Mouse (Mus musculus): ENCODE measurements around the gene Gpr146. TPM values are rescaled to one million over a fixed set of nuclear protein-coding genes. Genes with fewer than 3 reads are reported as not detected.

Gpr146 gene
- polyA plus RNA-seq, 1 experiment from 2014 or later: 13.4 TPM

DNA sequence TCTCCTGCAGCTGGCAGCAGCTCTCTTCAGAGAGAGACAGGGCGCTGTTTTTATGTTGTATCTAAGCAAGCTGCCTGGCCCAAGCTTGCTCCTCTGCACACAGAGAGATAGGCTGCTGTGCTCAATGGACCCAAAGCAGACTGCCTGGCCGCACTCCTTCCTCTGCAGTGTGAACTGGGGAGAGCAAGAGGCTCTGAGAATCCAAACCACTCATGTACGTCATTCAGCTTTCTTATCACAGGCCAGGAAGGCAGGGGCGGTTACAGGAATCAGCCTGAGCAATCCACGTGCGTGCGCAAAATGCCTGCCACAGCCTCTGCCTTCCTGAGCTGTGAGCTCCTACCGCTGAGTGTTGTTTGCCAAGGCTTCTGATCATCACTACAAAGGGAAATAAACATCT lies 5.3 kb downstream of the Gpr146 start:
- H3K9ac ChIP-seq (ENCODE audit: low read depth, low read length): peak overlapping the region; percentile 68
- H3K36me3 ChIP-seq (ENCODE audit: control insufficient read depth, insufficient read depth, low read length): no peaks in the 10 kb centered on the region; the same call in 1 of the 2 replicates
- H3K4me3 ChIP-seq (ENCODE audit: low read depth, low read length): peak overlapping the region; percentile 75
- 10% methylated on average over 8 of the region's 8 CpGs for WGBS
- H3K9me3 ChIP-seq (ENCODE audit: control insufficient read depth, low read length): no peaks in the 10 kb centered on the region
- H3K27ac ChIP-seq (ENCODE audit: low read depth, low read length): peak overlapping the region; percentile 99
- DNase-seq (ENCODE audit: low spot score): peak; percentile 70
- H3K27me3 ChIP-seq (replicated peaks; ENCODE audit: control insufficient read depth, insufficient read depth, low read length): no peaks in the 10 kb centered on the region
- peaks cover 86% of the 10 kb centered on the region for H3K4me1 ChIP-seq (replicated peaks; ENCODE audit: control insufficient read depth, insufficient read depth, low read length)
- peak overlapping the region; percentile 76 for H3K4me2 ChIP-seq
- ATAC-seq (replicated peaks; ENCODE audit: low FRiP score): peak; percentile 75

DNA sequence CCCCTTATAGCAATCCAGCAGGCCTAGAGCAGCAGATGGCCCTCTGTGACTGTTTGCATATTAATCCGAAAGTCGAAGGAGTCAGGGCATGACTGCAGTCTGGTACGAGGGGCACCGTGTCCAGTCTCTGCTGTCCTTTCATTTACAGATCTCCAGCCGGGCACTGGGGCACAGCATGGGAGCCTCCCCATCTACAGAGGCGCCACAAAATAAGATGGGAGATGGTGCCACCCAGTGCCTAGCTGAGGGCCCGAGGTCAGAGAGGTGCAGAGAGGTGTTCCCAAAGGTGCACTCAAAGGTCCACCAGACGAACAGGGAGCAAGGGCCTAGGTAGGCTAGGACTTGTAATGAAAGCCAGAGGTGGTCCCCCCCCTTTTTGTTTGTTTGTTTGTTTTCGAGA lies 5.7 kb downstream of the Gpr146 start:
- 59% methylated on average over 9 of the region's 9 CpGs for WGBS
- no peaks in the 10 kb centered on the region for H3K9me3 ChIP-seq (ENCODE audit: control insufficient read depth, low read length)
- no peaks in the 10 kb centered on the region for H3K27me3 ChIP-seq (replicated peaks; ENCODE audit: control insufficient read depth, insufficient read depth, low read length)
- H3K4me3 ChIP-seq (ENCODE audit: low read depth, low read length): peak overlapping the region; percentile 75
- ATAC-seq (replicated peaks; ENCODE audit: low FRiP score): no peak
- DNase-seq (ENCODE audit: low spot score): no peak
- peaks cover under 1% of the 10 kb centered on the region; the same call in 1 of the 2 replicates for H3K36me3 ChIP-seq (ENCODE audit: control insufficient read depth, insufficient read depth, low read length)
- H3K4me1 ChIP-seq (replicated peaks; ENCODE audit: control insufficient read depth, insufficient read depth, low read length): peaks cover 86% of the 10 kb centered on the region
- H3K27ac ChIP-seq (ENCODE audit: low read depth, low read length): peak overlapping the region; percentile 99
- H3K9ac ChIP-seq (ENCODE audit: low read depth, low read length): peak overlapping the region; percentile 68
- H3K4me2 ChIP-seq: peak overlapping the region; percentile 76

DNA sequence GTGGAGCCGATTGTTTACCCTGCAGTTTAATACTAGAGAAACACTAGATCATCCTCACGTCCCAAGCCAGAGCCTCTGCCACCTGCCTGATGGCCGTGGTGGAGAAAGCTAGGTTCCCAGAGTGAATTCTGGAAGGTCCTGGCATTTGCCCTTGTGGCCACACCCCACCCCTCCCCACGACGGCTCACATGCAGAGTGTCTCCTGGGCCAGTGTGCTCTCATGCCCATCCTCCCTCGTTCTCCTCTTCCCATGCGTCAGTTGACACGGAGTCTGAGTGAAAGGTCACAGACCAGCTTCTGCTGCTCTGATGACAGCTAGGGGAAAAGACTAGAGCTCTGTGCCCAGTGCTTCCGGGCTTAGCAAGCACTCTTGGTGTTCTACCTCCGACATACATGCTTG lies 7.0 kb downstream of the Gpr146 start:
- Histone ChIP-seq H3K4me1 (replicated peaks; ENCODE audit: control insufficient read depth, insufficient read depth, low read length) (peaks cover 86% of the 10 kb centered on the region), H3K4me3 (ENCODE audit: low read depth, low read length) (no peak overlapping the region), H3K9ac (ENCODE audit: low read depth, low read length) (peak overlapping the region; percentile 43), H3K27me3 (replicated peaks; ENCODE audit: control insufficient read depth, insufficient read depth, low read length) (no peaks in the 10 kb centered on the region), H3K9me3 (ENCODE audit: control insufficient read depth, low read length) (no peaks in the 10 kb centered on the region), H3K27ac (ENCODE audit: low read depth, low read length) (peak overlapping the region; percentile 64), H3K36me3 (ENCODE audit: control insufficient read depth, insufficient read depth, low read length) (peaks cover 2% of the 10 kb centered on the region; the same call in 1 of the 2 replicates), H3K4me2 (peak overlapping the region; percentile 76)
- DNase-seq (ENCODE audit: low spot score) (no peak), ATAC-seq (replicated peaks; ENCODE audit: low FRiP score) (no peak)
- 54% methylated on average over 10 of the region's 10 CpGs for WGBS

DNA sequence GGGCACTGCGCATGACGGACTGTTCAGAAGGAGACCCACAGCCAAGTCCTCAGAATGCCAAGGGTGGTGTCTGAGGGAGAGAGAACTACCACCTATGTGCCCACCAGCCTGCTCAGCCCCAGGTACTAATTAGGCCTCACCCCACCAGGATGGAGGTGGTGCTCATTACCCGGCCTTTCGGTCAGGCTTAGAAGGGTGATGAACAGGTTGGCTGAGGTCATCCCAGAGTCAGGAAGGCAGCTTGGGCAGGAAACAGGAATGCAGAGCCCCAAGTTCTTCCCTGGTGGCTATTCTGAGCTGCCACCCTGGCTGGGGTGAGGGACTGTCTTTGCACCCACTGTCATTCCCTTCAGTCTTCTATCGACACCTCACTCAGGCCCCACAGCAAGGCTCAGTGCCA lies 8.6 kb downstream of the Gpr146 start:
- no peaks in the 10 kb centered on the region for H3K27me3 ChIP-seq (replicated peaks; ENCODE audit: control insufficient read depth, insufficient read depth, low read length)
- WGBS: 92% methylated on average over 5 of the region's 5 CpGs
- H3K9me3 ChIP-seq (ENCODE audit: control insufficient read depth, low read length): no peaks in the 10 kb centered on the region
- H3K27ac ChIP-seq (ENCODE audit: low read depth, low read length): peak overlapping the region; percentile 100; the same call in 1 of the 2 replicates
- H3K9ac ChIP-seq (ENCODE audit: low read depth, low read length): peak overlapping the region; percentile 26
- no peak overlapping the region for H3K4me2 ChIP-seq
- peaks cover 2% of the 10 kb centered on the region; the same call in 1 of the 2 replicates for H3K36me3 ChIP-seq (ENCODE audit: control insufficient read depth, insufficient read depth, low read length)
- H3K4me1 ChIP-seq (replicated peaks; ENCODE audit: control insufficient read depth, insufficient read depth, low read length): peaks cover 92% of the 10 kb centered on the region
- no peak for DNase-seq (ENCODE audit: low spot score)
- ATAC-seq (replicated peaks; ENCODE audit: low FRiP score): no peak
- H3K4me3 ChIP-seq (ENCODE audit: low read depth, low read length): no peak overlapping the region

DNA sequence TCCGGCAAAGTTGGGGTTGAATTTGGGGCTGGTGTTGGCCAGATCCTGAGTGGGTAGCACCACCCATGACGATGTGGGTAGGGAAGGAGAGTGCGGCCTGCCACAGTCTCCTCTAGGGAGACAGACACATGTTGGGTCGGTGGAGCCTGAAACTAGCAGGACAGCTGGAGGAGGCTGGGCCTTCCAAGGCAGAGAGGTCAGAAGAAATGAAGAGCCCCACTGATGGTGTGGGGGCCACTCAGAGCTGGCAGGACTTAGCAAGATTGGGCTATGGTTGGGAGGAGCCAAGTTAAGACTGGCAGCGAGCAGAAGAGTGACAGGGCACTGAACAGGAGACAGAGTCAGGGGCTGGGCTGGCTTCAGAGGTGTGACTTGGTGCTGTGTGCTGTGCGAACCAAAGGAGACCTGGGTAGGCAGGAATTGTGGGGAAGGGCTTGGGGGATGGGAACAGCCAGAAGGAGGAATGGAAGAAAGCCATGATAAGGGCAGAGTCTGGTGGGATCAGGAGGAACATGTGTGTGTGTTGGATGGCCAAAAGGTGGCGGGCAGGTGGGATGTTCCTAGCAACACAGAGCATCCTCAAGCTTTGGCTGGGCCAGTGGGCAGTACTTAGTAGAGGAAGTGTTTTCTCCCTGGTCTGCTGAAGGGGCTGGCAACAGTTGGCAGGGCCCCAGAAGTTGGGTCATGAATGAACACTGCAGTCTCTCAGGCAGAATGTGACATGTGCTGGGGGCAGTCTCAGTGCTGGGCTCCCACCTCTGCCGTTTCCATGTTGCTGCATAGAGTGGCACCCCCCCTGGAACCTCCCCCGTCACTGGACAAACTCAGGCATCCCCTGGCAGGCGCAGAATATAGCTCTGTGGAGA lies 10.1 kb downstream of the Gpr146 start:
- Histone ChIP-seq H3K4me3 (ENCODE audit: low read depth, low read length) (peak overlapping the region; percentile 20; the same call in 1 of the 2 replicates), H3K4me2 (peak overlapping the region; percentile 67), H3K27ac (ENCODE audit: low read depth, low read length) (peak overlapping the region; percentile 100), H3K9ac (ENCODE audit: low read depth, low read length) (peak overlapping the region; percentile 73), H3K4me1 (replicated peaks; ENCODE audit: control insufficient read depth, insufficient read depth, low read length) (peaks cover 88% of the 10 kb centered on the region), H3K9me3 (ENCODE audit: control insufficient read depth, low read length) (no peaks in the 10 kb centered on the region), H3K27me3 (replicated peaks; ENCODE audit: control insufficient read depth, insufficient read depth, low read length) (no peaks in the 10 kb centered on the region), H3K36me3 (ENCODE audit: control insufficient read depth, insufficient read depth, low read length) (peaks cover 8% of the 10 kb centered on the region)
- ATAC-seq (replicated peaks; ENCODE audit: low FRiP score) (no peak), DNase-seq (ENCODE audit: low spot score) (no peak)
- 80% methylated on average over 10 of the region's 10 CpGs for WGBS

DNA sequence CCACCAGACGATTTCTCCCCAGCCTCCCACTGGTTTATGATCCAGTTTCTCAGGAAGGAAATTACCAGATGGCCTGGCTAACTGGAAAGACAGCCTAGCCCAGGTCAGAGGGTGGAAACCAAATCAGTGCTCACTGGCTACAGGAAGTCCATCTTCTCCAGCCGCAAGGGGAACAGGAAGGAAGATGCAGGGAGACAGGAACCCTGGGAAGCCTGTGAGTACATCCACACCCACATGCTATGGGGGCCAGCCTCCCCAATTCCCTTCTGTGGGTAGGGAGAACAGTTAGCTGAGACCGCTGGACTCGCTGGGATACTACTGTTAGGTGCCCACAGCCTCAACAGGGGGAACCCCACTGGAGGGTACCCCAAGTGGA lies 10.7 kb downstream of the Gpr146 start:
- peaks cover 14% of the 10 kb centered on the region for H3K36me3 ChIP-seq (ENCODE audit: control insufficient read depth, insufficient read depth, low read length)
- 52% methylated on average over 4 of the region's 4 CpGs for WGBS
- H3K9ac ChIP-seq (ENCODE audit: low read depth, low read length): peak overlapping the region; percentile 73
- H3K27me3 ChIP-seq (replicated peaks; ENCODE audit: control insufficient read depth, insufficient read depth, low read length): no peaks in the 10 kb centered on the region
- no peak for DNase-seq (ENCODE audit: low spot score)
- H3K4me1 ChIP-seq (replicated peaks; ENCODE audit: control insufficient read depth, insufficient read depth, low read length): peaks cover 82% of the 10 kb centered on the region
- H3K4me3 ChIP-seq (ENCODE audit: low read depth, low read length): peak overlapping the region; percentile 20; the same call in 1 of the 2 replicates
- peak overlapping the region; percentile 100 for H3K27ac ChIP-seq (ENCODE audit: low read depth, low read length)
- H3K4me2 ChIP-seq: peak overlapping the region; percentile 67
- no peak for ATAC-seq (replicated peaks; ENCODE audit: low FRiP score)
- no peaks in the 10 kb centered on the region for H3K9me3 ChIP-seq (ENCODE audit: control insufficient read depth, low read length)

DNA sequence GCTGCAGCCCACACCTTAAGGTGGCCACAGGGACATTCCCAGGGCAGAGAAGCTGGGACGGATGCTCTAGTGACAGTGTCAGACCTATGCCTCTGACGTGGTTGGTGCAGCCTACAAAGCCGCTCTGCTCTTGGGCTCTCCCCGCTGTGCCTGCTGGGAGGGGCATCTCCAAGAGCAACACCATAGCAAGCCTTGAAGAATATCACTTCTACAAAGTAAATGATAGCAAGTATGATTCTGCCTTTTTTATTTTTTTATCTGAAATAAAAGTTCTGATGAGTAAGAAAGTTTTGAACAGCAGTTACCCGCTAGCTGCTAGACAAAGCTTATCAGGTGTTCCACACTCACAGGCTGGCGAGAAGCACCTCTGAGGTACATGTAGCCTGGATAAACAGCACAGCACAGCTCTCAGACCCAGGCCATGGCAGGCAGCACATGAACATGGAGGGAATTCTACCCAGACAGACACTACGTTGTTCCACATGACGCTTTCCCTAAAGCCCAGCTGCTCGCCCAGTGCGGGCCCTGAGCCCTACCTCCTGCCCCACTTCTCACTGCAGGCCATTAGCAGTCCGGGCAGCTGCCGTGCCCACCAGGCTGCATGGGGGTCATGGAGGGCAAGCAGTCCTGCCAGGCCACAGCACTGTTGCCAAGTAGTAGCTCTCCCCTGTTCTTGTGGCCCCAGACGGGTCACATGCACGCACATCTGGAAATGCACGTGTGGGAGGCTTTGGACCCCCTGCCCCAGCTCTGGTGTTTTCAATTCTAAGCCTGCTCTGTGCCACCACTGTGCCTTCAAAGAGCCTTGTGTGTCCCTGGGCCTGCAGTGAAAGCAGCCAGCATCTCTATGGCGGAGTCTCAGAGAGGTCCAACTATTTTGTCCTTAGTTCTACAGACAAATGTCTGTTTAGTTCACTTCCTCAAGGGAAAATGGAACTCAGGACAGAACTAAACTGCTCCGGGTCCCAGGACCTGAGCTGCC lies 11.5 kb downstream of the Gpr146 start:
- Histone ChIP-seq H3K4me1 (replicated peaks; ENCODE audit: control insufficient read depth, insufficient read depth, low read length) (peaks cover 77% of the 10 kb centered on the region), H3K4me3 (ENCODE audit: low read depth, low read length) (peak overlapping the region; percentile 40), H3K4me2 (peak overlapping the region; percentile 67), H3K9ac (ENCODE audit: low read depth, low read length) (peak overlapping the region; percentile 73), H3K9me3 (ENCODE audit: control insufficient read depth, low read length) (no peaks in the 10 kb centered on the region), H3K27ac (ENCODE audit: low read depth, low read length) (peak overlapping the region; percentile 100), H3K27me3 (replicated peaks; ENCODE audit: control insufficient read depth, insufficient read depth, low read length) (no peaks in the 10 kb centered on the region), H3K36me3 (ENCODE audit: control insufficient read depth, insufficient read depth, low read length) (peaks cover 16% of the 10 kb centered on the region)
- 58% methylated on average over 17 of the region's 17 CpGs for WGBS
- no peak for DNase-seq (ENCODE audit: low spot score)
- ATAC-seq (replicated peaks; ENCODE audit: low FRiP score): peak; percentile 80

DNA sequence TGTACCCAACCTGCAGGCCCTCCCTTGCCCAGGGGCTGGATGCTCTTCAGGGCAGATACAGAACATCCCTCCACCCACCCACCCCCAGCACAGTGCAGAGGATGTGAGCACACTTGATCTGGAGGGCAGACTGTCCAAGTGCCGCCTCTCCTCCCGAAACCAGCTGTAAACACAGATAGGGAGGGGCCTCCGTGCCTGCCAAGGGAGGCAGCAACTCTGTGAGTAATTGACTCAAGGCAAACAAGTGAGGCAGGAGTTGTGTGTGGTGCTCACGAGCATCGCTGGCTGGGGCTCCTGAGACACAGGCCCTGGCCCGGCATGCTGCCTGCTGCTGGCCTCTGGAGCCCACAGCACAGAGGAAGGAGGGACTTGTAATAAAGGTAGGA lies 12.2 kb downstream of the Gpr146 start:
- Histone ChIP-seq H3K4me1 (replicated peaks; ENCODE audit: control insufficient read depth, insufficient read depth, low read length) (peaks cover 77% of the 10 kb centered on the region), H3K36me3 (ENCODE audit: control insufficient read depth, insufficient read depth, low read length) (peaks cover 16% of the 10 kb centered on the region), H3K27ac (ENCODE audit: low read depth, low read length) (peak overlapping the region; percentile 100), H3K9me3 (ENCODE audit: control insufficient read depth, low read length) (no peaks in the 10 kb centered on the region), H3K4me3 (ENCODE audit: low read depth, low read length) (peak overlapping the region; percentile 40), H3K9ac (ENCODE audit: low read depth, low read length) (peak overlapping the region; percentile 73), H3K27me3 (replicated peaks; ENCODE audit: control insufficient read depth, insufficient read depth, low read length) (no peaks in the 10 kb centered on the region), H3K4me2 (peak overlapping the region; percentile 67)
- ATAC-seq (replicated peaks; ENCODE audit: low FRiP score) (peak; percentile 85), DNase-seq (ENCODE audit: low spot score) (peak; percentile 75)
- 11% methylated on average over 6 of the region's 6 CpGs for WGBS
